Mouse (Mus musculus): ENCODE data around the gene Zfp963.
"Not testable (repeated sequence)": the region's sequence is repeated elsewhere in the genome, so short reads cannot be mapped to it uniquely, and the experiment has no call there.

Gene Zfp963

GRCm38 (mm10) chr8:69740763-69741162, 9.0 kb downstream of the Zfp963 start:
- no peak for DNase-seq (ENCODE audit: low spot score)

GRCm38 (mm10) chr8:69735495-69735894, 14.3 kb downstream of the Zfp963 start:
- no peak for DNase-seq (ENCODE audit: low spot score)

GRCm38 (mm10) chr8:69717232-69717580, 32.6 kb downstream of the Zfp963 start:
- DNase-seq (ENCODE audit: low spot score), result no peak

GRCm38 (mm10) chr8:69716403-69717231, 33.2 kb downstream of the Zfp963 start:
- DNase-seq (ENCODE audit: low spot score), result peak; percentile 85

GRCm38 (mm10) chr8:69715366-69715765, 34.4 kb downstream of the Zfp963 start:
- no peak for DNase-seq (ENCODE audit: low spot score)

- no peak for DNase-seq (ENCODE audit: low spot score)
Measured at GRCm38 (mm10) chr8:69713516-69713915, 36.3 kb downstream of the Zfp963 start.

GRCm38 (mm10) chr8:69710624-69711023, 39.1 kb downstream of the Zfp963 start, which contains the start of gene Zfp869:
Gene Zfp869 (minus strand): TSS chr8:69710724.
- not testable (repeated sequence) for DNase-seq (ENCODE audit: low spot score)

GRCm38 (mm10) chr8:69701810-69702209, 48.0 kb downstream of the Zfp963 start:
- DNase-seq (ENCODE audit: low spot score), result no peak

Measured in spleen, adult 12 weeks (tissue).